Mouse (Mus musculus) E14TG2a.4 (cell line): Measurements from ENCODE around the gene Epha4.

ENCODE experiments used
- CTCF ChIP-seq: conservative IDR thresholded peaks from 2 replicates; pipeline ENCODE4 v1.5.1; 2014; ENCODE audit warnings: low read length
- NANOG ChIP-seq: IDR thresholded peaks from 2 replicates; pipeline ENCODE4 v1.6.1; 2014; ENCODE audit warnings: borderline replicate concordance, low read length, mixed read lengths
- POU5F1 ChIP-seq: IDR thresholded peaks from 2 replicates; pipeline ENCODE4 v1.6.1; 2014; ENCODE audit warnings: low read length, borderline replicate concordance

DNA sequence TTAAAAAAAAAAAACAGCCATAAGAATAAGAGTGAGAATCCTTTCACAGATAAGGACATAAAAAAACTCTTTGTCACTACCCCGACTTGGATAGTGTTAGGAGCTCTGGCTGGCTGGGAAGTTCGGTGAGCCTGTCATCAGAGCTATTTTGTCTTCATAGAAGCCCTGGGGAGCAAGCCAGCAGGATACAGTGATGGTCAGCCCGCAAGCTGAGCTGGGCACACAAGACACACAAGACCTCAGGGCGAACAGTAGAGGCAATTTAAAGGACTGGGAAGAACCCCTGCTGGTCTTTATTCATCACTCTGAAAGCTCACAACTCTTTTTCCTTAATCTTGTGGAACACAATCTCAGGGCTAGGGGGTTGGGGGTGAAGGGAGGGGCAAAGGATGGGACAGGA, 73.5 kb downstream of the Epha4 start:
- no peak for TF ChIP-seq CTCF
- TF ChIP-seq POU5F1: no peak
- TF ChIP-seq NANOG: peak; percentile 84
